14 mouse cellular contexts compared by ENCODE assay signal in genomic region chr7:92624488-92624887, GRCm38 (mm10). TPM values are rescaled to one million over a fixed set of nuclear protein-coding genes. Genes with fewer than 3 reads are reported as not detected.
DNase-seq lines count a peak whose midpoint lies in the region; ATAC-seq and TF ChIP-seq lines count a peak whose summit lies in the region.
"Had no signal": no experiment of that assay in that cellular context is flagged by ENCODE, and none has a peak within 500 bp of the region (broad histone marks: within the 10 kb centered on the region; RNA-seq: fewer than 3 reads in every experiment).

No protein-coding gene starts in this region.

- 47% methylated on average over 2 of the region's 2 CpGs for WGBS in heart, adult 2 months
- WGBS in midbrain, postnatal 0 days = 53% methylated on average over 2 of the region's 2 CpGs
- 59% methylated on average over 2 of the region's 2 CpGs for WGBS in midbrain, embryonic 11.5 days

- DNase-seq in heart, adult 2 months = no peak
- DNase-seq in heart, postnatal 14 days = no peak
- DNase-seq in midbrain, postnatal 0 days (ENCODE audit: low spot score) = peak; percentile 18
- no peak for DNase-seq in midbrain, embryonic 11.5 days (ENCODE audit: low spot score, missing footprints)
- DNase-seq in thymus, postnatal 14 days = peak; percentile 40
- no peak for DNase-seq in urinary bladder, postnatal 14 days (ENCODE audit: low spot score)
- DNase-seq in urinary bladder, postnatal 36 days (ENCODE audit: low spot score in 2 of 2) = no peak
- DNase-seq: cerebellum, adult 9-10 months; gastrocnemius, postnatal 36 days; left cerebral cortex, postnatal 4 days had no signal

- H3K4me3 ChIP-seq in heart, adult 2 months = no peak overlapping the region
- H3K4me3 ChIP-seq in midbrain, postnatal 0 days (ENCODE audit: low read depth, low read length) = no peak overlapping the region
- no peak overlapping the region for H3K4me3 ChIP-seq in midbrain, embryonic 11.5 days (ENCODE audit: low read depth, low read length)
- H3K4me3 ChIP-seq: forebrain, embryonic 10.5 days; midbrain, embryonic 13.5 days; neural tube, embryonic 15.5 days had no signal

- no peak for ATAC-seq in midbrain, postnatal 0 days (ENCODE audit: low FRiP score)
- no peak for ATAC-seq in midbrain, embryonic 11.5 days (ENCODE audit: low FRiP score)
- ATAC-seq in common myeloid progenitor, adult 5-6 weeks (replicated peaks; ENCODE audit: low read depth, poor library complexity, severe bottlenecking) = peak; percentile 77
- ATAC-seq: midbrain, embryonic 13.5 days had no signal

- H3K9me3 ChIP-seq in midbrain, postnatal 0 days (ENCODE audit: low read length) = no peaks in the 10 kb centered on the region
- H3K9me3 ChIP-seq in midbrain, embryonic 11.5 days (ENCODE audit: control insufficient read depth, low read length) = no peaks in the 10 kb centered on the region
- H3K9me3 ChIP-seq: forebrain, embryonic 10.5 days; midbrain, embryonic 13.5 days; neural tube, embryonic 15.5 days had no signal

- no peaks in the 10 kb centered on the region for H3K27me3 ChIP-seq in heart, adult 2 months (ENCODE audit: control insufficient read depth, insufficient read depth, low read length)
- H3K27me3 ChIP-seq in midbrain, postnatal 0 days (ENCODE audit: insufficient read depth, low read length) = no peaks in the 10 kb centered on the region
- no peaks in the 10 kb centered on the region for H3K27me3 ChIP-seq in midbrain, embryonic 11.5 days (ENCODE audit: control insufficient read depth, insufficient read depth, low read length)
- H3K27me3 ChIP-seq: midbrain, embryonic 13.5 days; neural tube, embryonic 15.5 days had no signal

- no peak overlapping the region for H3K9ac ChIP-seq in heart, adult 2 months (ENCODE audit: low read depth, low read length)
- no peak overlapping the region for H3K9ac ChIP-seq in midbrain, postnatal 0 days (replicated peaks; ENCODE audit: low read length, poor library complexity, severe bottlenecking)
- H3K9ac ChIP-seq in midbrain, embryonic 11.5 days (ENCODE audit: low read length) = no peak overlapping the region
- H3K9ac ChIP-seq: midbrain, embryonic 13.5 days; neural tube, embryonic 15.5 days had no signal

- TF ChIP-seq CTCF in heart, adult 2 months (IDR thresholded peaks at IDR 0.05) = peak; percentile 60
- peak; percentile 54 for TF ChIP-seq CTCF in midbrain, postnatal 0 days (IDR thresholded peaks at IDR 0.05)

- no peak for TF ChIP-seq POLR2A in heart, adult 2 months (IDR thresholded peaks at IDR 0.05; ENCODE audit: insufficient read depth, low read depth, low read length)

- H3K36me3 ChIP-seq in heart, adult 2 months (ENCODE audit: control insufficient read depth, insufficient read depth, low read length) = no peaks in the 10 kb centered on the region
- H3K36me3 ChIP-seq in midbrain, postnatal 0 days (ENCODE audit: insufficient read depth, low read length) = peaks cover 9% of the 10 kb centered on the region; the same call in 1 of the 2 replicates
- no peaks in the 10 kb centered on the region for H3K36me3 ChIP-seq in midbrain, embryonic 11.5 days (ENCODE audit: control insufficient read depth, insufficient read depth, low read length)
- H3K36me3 ChIP-seq: forebrain, embryonic 10.5 days had no signal

- H3K27ac ChIP-seq in heart, adult 2 months = no peak overlapping the region
- no peak overlapping the region for H3K27ac ChIP-seq in midbrain, postnatal 0 days (ENCODE audit: low read depth, low read length)
- no peak overlapping the region for H3K27ac ChIP-seq in midbrain, embryonic 11.5 days (ENCODE audit: low read depth, low read length)
- H3K27ac ChIP-seq: forebrain, embryonic 10.5 days; midbrain, embryonic 13.5 days; neural tube, embryonic 15.5 days had no signal

- no peak overlapping the region for H3K4me2 ChIP-seq in midbrain, postnatal 0 days (ENCODE audit: low read depth, low read length, poor library complexity, severe bottlenecking)
- H3K4me2 ChIP-seq in midbrain, embryonic 11.5 days = no peak overlapping the region
- H3K4me2 ChIP-seq: midbrain, embryonic 13.5 days; neural tube, embryonic 15.5 days had no signal

- no peak for TF ChIP-seq EP300 in heart, adult 2 months (IDR thresholded peaks at IDR 0.05; ENCODE audit: insufficient read depth, low read depth, low read length)

- no peaks in the 10 kb centered on the region for H3K4me1 ChIP-seq in heart, adult 2 months (ENCODE audit: control insufficient read depth, insufficient read depth, low read length)
- no peaks in the 10 kb centered on the region for H3K4me1 ChIP-seq in midbrain, postnatal 0 days (ENCODE audit: insufficient read depth, low read length)
- no peaks in the 10 kb centered on the region for H3K4me1 ChIP-seq in midbrain, embryonic 11.5 days (ENCODE audit: control insufficient read depth, insufficient read depth, low read length)
- H3K4me1 ChIP-seq: forebrain, embryonic 10.5 days; midbrain, embryonic 13.5 days; neural tube, embryonic 15.5 days had no signal

- intact Hi-C loops in heart, adult 2 months (cut with DNase I) = no loop called here
- intact Hi-C loops in heart, postnatal 14 days (cut with DNase I) = no loop called here

- no peaks in the 10 kb centered on the region for H3K79me2 ChIP-seq in heart, adult 2 months (replicated peaks; ENCODE audit: control insufficient read depth, insufficient read depth, low read length)

RNA-seq across cellular contexts. Expression of gene Ankrd42, which starts 12.5 kb away (rescaled TPM):
- total RNA-seq in heart, adult 2 months (2021) = under 1 TPM; 0.73 to 0.84 TPM
- polyA plus RNA-seq in heart, adult 2 months (2012; rRNA removed) = 0.29 and 0.49 TPM in 2 replicates
- total RNA-seq in heart, postnatal 14 days (2021) = 1 to 10 TPM; 1.4 to 1.9 TPM
- total RNA-seq in midbrain, postnatal 0 days (2014; rRNA removed) = 25.8 and 29.3 TPM in 2 replicates
- polyA plus RNA-seq in midbrain, postnatal 0 days (2015; fragmentation: Nextera tagmentation; extraction: Ambion mirVana) = 20.6 and 23.0 TPM in 2 replicates
- 6.4 and 8.1 TPM in 2 replicates for polyA plus RNA-seq in midbrain, embryonic 11.5 days (2014; fragmentation: Nextera tagmentation; extraction: Ambion mirVana)
- 0.09 and 1.3 TPM in 2 replicates for total RNA-seq in common myeloid progenitor, adult 5-6 weeks (2017)

RNA-seq across cellular contexts. Expression of gene Pcf11, which starts 45.2 kb away (rescaled TPM):
- total RNA-seq in heart, adult 2 months (2021) = 10 to 100 TPM; 22.4 to 25.0 TPM
- polyA plus RNA-seq in heart, adult 2 months (2012; rRNA removed) = 8.7 and 11.9 TPM in 2 replicates
- 10 to 100 TPM; 32.7 to 34.0 TPM for total RNA-seq in heart, postnatal 14 days (2021)
- 34.6 and 37.3 TPM in 2 replicates for total RNA-seq in midbrain, postnatal 0 days (2014; rRNA removed)
- 11.2 and 14.7 TPM in 2 replicates for polyA plus RNA-seq in midbrain, postnatal 0 days (2015; fragmentation: Nextera tagmentation; extraction: Ambion mirVana)
- 19.1 and 21.2 TPM in 2 replicates for polyA plus RNA-seq in midbrain, embryonic 11.5 days (2014; fragmentation: Nextera tagmentation; extraction: Ambion mirVana)
- 97.9 and 112 TPM in 2 replicates for total RNA-seq in common myeloid progenitor, adult 5-6 weeks (2017)

Comparison
In these comparisons a context has a peak if more than half of its experiments do, and no peak if none do; other contexts are left out.
1. DNase-seq: peak in midbrain, postnatal 0 days (single experiment) and thymus, postnatal 14 days (single experiment); none in heart, adult 2 months (0 of 2), heart, postnatal 14 days (0 of 2), midbrain, embryonic 11.5 days (single experiment), urinary bladder, postnatal 14 days (single experiment) and urinary bladder, postnatal 36 days (0 of 2).